Mouse (Mus musculus): Measurements from ENCODE around the gene Vps16. TPM values are rescaled to one million over a fixed set of nuclear protein-coding genes. Genes with fewer than 3 reads are reported as not detected.

The Vps16 gene
- polyA plus RNA-seq, 1 experiment from 2014 or later = 106 TPM

GRCm38 (mm10) chr2:130451086-130451726 lies 27.1 kb downstream of the Vps16 start:
- 63% methylated on average over 14 of the region's 14 CpGs for WGBS
- no peaks in the 10 kb centered on the region for H3K9me3 ChIP-seq
- no peaks in the 10 kb centered on the region for H3K36me3 ChIP-seq
- H3K4me2 ChIP-seq = peak overlapping the region; percentile 84
- no peaks in the 10 kb centered on the region; the same call in 1 of the 2 replicates for H3K27me3 ChIP-seq
- no peak overlapping the region for H3K27ac ChIP-seq
- peak overlapping the region; percentile 93 for H3K4me3 ChIP-seq
- no peak overlapping the region for H3K9ac ChIP-seq
- ATAC-seq (ENCODE audit: insufficient number of reproducible peaks, low FRiP score, low TSS enrichment, low read depth) = no peak
- peaks cover 24% of the 10 kb centered on the region for H3K4me1 ChIP-seq

DNA sequence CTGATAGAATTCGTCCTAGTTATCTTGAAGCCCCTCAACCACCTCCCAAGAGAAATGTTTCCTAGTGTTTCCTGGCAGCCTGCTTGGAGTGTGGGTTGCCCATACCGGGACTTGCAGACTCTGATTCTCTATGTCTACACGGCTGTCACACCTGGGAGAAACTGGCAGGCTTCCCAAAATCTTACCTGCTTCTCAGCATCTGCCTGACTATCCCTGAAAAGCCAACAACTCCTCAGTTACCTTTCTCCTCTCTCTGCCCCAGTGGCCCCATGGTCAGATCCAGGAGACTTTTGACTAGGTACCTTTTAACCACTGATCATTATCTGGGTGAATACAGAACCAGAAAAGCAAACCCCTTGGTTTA lies 27.6 kb downstream of the Vps16 start:
- no peak overlapping the region for H3K9ac ChIP-seq
- H3K4me3 ChIP-seq = peak overlapping the region; percentile 93; the same call in 1 of the 2 replicates
- 58% methylated on average over 3 of the region's 3 CpGs for WGBS

DNA sequence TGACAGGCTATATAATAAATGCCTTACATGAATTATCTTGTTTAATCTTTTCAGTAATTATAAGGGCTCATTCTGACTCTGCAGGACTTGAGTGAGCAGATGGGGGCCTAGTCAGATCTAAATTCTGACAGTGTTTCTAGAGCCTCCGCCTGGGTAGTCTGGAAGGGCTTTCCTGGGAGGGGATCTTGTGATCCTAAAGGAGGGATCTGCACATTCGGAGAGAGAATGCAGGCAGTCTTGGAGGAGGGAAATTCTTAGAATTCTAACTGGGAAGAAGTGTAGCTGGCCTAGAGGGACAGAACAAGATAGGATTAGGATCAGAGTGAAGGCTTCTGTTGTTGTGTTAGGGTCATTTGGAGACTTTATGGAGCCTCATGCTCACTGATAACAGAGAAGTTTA lies 28.1 kb downstream of the Vps16 start:
- H3K9ac ChIP-seq = no peak overlapping the region
- no peak overlapping the region for H3K4me3 ChIP-seq
- H3K4me1 ChIP-seq = peaks cover 24% of the 10 kb centered on the region
- no peaks in the 10 kb centered on the region for H3K36me3 ChIP-seq
- H3K27ac ChIP-seq = no peak overlapping the region
- no peak for ATAC-seq (ENCODE audit: insufficient number of reproducible peaks, low FRiP score, low TSS enrichment, low read depth)
- H3K27me3 ChIP-seq = no peaks in the 10 kb centered on the region; the same call in 1 of the 2 replicates
- no peak overlapping the region for H3K4me2 ChIP-seq
- H3K9me3 ChIP-seq = no peaks in the 10 kb centered on the region
- 51% methylated on average over 2 of the region's 2 CpGs for WGBS

More for the DNA sequence above, 27.6 kb downstream of the Vps16 start:
- no peak overlapping the region for H3K27ac ChIP-seq
- H3K4me1 ChIP-seq = peaks cover 24% of the 10 kb centered on the region
- no peaks in the 10 kb centered on the region for H3K9me3 ChIP-seq
- no peak for ATAC-seq (ENCODE audit: insufficient number of reproducible peaks, low FRiP score, low TSS enrichment, low read depth)
- H3K27me3 ChIP-seq = no peaks in the 10 kb centered on the region; the same call in 1 of the 2 replicates
- H3K4me2 ChIP-seq = peak overlapping the region; percentile 84
- no peaks in the 10 kb centered on the region for H3K36me3 ChIP-seq

DNA sequence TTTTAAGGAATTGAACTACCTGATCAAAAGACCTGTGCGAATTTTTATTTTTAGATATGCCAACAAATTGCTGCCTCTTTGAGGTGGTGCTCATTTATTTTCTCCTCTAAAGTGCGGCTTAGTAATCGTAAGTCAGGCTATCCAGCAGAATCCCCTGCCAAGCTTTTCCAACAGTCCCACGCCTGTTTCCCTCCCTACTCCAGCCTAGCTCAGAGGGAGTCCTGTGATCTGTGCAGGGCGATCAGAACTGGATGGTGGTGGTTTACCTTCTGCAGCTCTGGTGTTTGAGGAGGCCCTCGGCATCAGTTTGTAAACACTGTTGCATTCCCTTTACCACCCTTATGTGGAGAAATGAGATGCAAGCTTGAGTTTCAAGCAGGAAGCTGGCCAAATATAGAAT lies 29.3 kb downstream of the Vps16 start:
- no peak for ATAC-seq (ENCODE audit: insufficient number of reproducible peaks, low FRiP score, low TSS enrichment, low read depth)
- Histone ChIP-seq H3K4me1 (peaks cover 24% of the 10 kb centered on the region), H3K9ac (no peak overlapping the region), H3K27ac (0 out of 2 replicates have a peak overlapping the region, but pooled peaks have one; percentile 22), H3K9me3 (no peaks in the 10 kb centered on the region), H3K27me3 (no peaks in the 10 kb centered on the region; the same call in 1 of the 2 replicates), H3K36me3 (no peaks in the 10 kb centered on the region), H3K4me3 (no peak overlapping the region), H3K4me2 (no peak overlapping the region)
- WGBS = 58% methylated on average over 6 of the region's 6 CpGs

DNA sequence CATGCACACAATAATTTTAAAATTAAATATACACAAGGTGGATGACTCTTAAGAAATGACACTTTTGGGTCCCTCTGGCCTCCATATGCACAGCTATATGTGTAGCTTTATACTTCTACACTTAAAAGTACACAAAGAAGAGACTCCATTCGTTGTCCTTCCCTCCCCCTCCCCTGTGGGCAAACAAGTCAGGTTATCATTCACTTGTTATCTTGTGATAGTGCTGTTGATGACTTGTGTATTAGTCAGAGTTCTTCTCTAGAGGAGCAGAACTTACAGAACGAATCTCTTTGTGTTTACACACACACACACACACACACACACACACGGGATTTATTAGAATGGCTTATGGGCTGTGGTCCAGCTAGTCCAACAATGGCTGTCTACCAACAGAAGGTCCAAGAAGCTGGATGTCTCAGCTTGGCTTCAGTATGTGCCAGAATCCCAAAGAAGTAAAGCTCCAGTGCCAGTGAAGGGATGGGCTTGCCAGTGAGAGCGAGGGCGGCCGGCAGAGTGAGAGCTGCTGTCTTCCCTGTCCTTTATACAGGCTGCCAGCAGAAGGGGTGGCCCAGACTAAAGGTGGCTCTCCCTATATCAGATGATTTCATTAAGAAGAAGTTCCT lies 30.7 kb downstream of the Vps16 start:
- peaks cover 16% of the 10 kb centered on the region for H3K4me1 ChIP-seq
- H3K4me3 ChIP-seq = no peak overlapping the region
- no peaks in the 10 kb centered on the region for H3K9me3 ChIP-seq
- no peak overlapping the region for H3K9ac ChIP-seq
- H3K36me3 ChIP-seq = no peaks in the 10 kb centered on the region
- no peak overlapping the region for H3K4me2 ChIP-seq
- WGBS = 80% methylated on average over 6 of the region's 6 CpGs
- ATAC-seq (ENCODE audit: insufficient number of reproducible peaks, low FRiP score, low TSS enrichment, low read depth) = no peak
- no peaks in the 10 kb centered on the region for H3K27me3 ChIP-seq
- H3K27ac ChIP-seq = no peak overlapping the region

GRCm38 (mm10) chr2:130457871-130458270 lies 33.7 kb downstream of the Vps16 start:
- Histone ChIP-seq H3K4me2 (no peak overlapping the region), H3K4me1 (0 out of 2 replicates have a peak, but pooled peaks cover 1% of the 10 kb centered on the region), H3K27me3 (no peaks in the 10 kb centered on the region), H3K27ac (no peak overlapping the region), H3K9me3 (no peaks in the 10 kb centered on the region), H3K9ac (no peak overlapping the region), H3K4me3 (no peak overlapping the region), H3K36me3 (no peaks in the 10 kb centered on the region)
- no peak for ATAC-seq (ENCODE audit: insufficient number of reproducible peaks, low FRiP score, low TSS enrichment, low read depth)
- WGBS = 86% methylated on average over 3 of the region's 3 CpGs

DNA sequence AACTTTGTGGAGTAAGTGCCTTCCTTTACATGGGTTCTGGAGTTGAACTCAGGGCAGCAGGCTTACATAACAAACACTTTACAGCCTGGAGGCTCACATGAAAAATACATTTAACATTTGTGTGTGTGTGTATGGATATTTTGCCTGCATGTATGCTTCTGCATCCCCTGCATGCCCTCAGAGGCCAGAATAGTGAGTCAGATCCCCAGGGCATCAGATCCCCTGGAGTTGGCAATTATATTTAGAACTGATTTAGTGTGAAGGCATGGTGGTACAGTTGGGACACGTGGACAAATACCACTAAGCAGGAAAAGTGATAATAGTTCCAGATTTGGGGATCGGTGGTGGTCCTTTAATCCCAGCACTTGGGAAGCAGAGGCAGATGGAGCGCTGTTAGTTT lies 35.4 kb downstream of the Vps16 start:
- H3K27ac ChIP-seq = no peak overlapping the region
- 88% methylated on average over 3 of the region's 3 CpGs for WGBS
- H3K4me3 ChIP-seq = no peak overlapping the region
- no peak overlapping the region for H3K9ac ChIP-seq
- H3K36me3 ChIP-seq = 0 out of 2 replicates have a peak, but pooled peaks cover 3% of the 10 kb centered on the region
- no peak for ATAC-seq (ENCODE audit: insufficient number of reproducible peaks, low FRiP score, low TSS enrichment, low read depth)
- H3K9me3 ChIP-seq = no peaks in the 10 kb centered on the region
- no peak overlapping the region for H3K4me2 ChIP-seq
- no peaks in the 10 kb centered on the region for H3K27me3 ChIP-seq
- H3K4me1 ChIP-seq = no peaks in the 10 kb centered on the region

DNA sequence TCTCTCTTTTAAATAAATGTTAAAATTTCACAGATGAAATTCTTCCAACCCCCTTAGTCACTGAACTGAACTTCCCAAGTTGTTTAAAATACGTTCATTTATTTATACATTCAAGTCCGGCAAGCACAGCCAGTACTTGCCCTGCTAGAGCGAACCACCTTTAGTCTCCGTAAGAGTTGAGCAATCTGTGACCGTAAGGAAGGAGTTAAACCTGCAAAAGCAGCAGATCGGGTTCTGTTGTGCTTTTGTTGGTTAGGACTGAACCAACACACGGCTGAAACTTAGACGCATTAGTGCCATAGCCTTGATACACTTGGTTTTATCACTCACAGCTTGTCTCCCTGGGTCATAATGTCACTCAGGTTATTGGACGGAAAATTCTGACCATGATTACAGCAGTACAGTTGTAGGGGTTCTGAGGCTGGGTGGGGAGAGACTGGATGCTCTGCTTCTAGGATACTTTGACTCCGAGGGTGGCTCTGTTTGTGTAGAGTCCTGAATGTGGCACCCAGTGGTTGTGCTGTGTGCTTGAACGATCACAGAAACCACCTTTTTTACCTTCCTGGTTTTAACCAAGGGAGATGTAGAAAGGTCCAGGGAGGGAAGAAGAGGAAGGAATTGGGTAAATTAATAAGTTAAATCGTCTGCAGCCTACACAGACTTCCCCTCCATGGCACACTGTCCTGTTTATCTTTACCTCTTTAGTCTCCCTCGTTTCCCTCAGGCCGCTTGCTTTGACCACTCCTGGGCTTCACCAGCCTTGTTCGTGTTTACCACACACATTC lies 37.3 kb downstream of the Vps16 start:
- H3K4me1 ChIP-seq = no peaks in the 10 kb centered on the region
- H3K9me3 ChIP-seq = no peaks in the 10 kb centered on the region
- 0 out of 2 replicates have a peak, but pooled peaks cover 3% of the 10 kb centered on the region for H3K36me3 ChIP-seq
- WGBS = 57% methylated on average over 15 of the region's 15 CpGs
- ATAC-seq (ENCODE audit: insufficient number of reproducible peaks, low FRiP score, low TSS enrichment, low read depth) = no peak
- H3K4me3 ChIP-seq = no peak overlapping the region
- H3K27me3 ChIP-seq = no peaks in the 10 kb centered on the region
- H3K27ac ChIP-seq = no peak overlapping the region
- H3K4me2 ChIP-seq = no peak overlapping the region
- H3K9ac ChIP-seq = no peak overlapping the region

DNA sequence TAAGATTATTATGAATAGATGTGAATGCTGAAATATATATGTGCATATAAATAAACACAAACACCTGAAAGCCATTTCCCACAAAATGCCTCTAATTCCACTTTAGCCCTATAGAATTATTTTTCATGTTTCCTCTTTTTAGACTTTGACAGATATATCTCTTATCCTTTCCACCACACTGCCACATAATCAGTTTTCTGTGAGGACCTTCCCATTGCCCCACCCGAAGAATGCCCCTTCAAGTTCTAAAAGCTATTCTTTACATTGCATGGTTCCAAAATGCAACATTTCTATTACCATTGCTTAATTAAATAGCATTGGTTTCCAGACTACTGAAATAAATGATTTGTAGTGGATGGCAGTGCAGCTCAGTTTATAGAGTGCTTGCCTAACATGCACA lies 42.3 kb downstream of the Vps16 start:
- Histone ChIP-seq H3K27me3 (no peaks in the 10 kb centered on the region), H3K4me2 (no peak overlapping the region), H3K36me3 (0 out of 2 replicates have a peak, but pooled peaks cover 3% of the 10 kb centered on the region), H3K27ac (no peak overlapping the region), H3K9ac (no peak overlapping the region), H3K4me3 (no peak overlapping the region), H3K9me3 (no peaks in the 10 kb centered on the region), H3K4me1 (peaks cover 4% of the 10 kb centered on the region; the same call in 1 of the 2 replicates)
- ATAC-seq (ENCODE audit: insufficient number of reproducible peaks, low FRiP score, low TSS enrichment, low read depth) = no peak
- WGBS = 91% methylated on average over 1 of the region's 1 CpGs

DNA sequence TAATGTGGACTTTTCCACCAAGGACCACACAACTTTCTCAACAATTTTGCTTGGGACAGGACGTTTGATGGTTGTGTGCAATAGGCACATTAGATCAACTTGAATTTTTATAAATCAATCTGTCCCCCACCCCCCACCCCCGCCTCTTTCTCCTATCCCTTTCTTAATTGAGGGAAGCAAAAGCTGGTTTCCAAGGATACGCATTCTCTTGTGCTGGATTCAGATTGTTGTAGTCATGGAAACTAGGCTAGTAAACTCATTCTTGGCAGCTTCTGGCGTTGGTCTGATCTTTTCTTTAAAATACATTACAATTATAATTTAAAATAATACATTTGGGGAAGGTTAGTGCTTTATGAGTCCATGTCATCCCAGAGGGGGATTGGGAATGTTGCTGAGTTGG lies 45.2 kb downstream of the Vps16 start:
- peaks cover 4% of the 10 kb centered on the region; the same call in 1 of the 2 replicates for H3K4me1 ChIP-seq
- no peak overlapping the region for H3K27ac ChIP-seq
- no peak overlapping the region for H3K4me2 ChIP-seq
- no peak overlapping the region for H3K4me3 ChIP-seq
- no peaks in the 10 kb centered on the region for H3K36me3 ChIP-seq
- no peak for ATAC-seq (ENCODE audit: insufficient number of reproducible peaks, low FRiP score, low TSS enrichment, low read depth)
- H3K9me3 ChIP-seq = no peaks in the 10 kb centered on the region
- no peaks in the 10 kb centered on the region for H3K27me3 ChIP-seq
- WGBS = 51% methylated on average over 4 of the region's 4 CpGs
- H3K9ac ChIP-seq = no peak overlapping the region

DNA sequence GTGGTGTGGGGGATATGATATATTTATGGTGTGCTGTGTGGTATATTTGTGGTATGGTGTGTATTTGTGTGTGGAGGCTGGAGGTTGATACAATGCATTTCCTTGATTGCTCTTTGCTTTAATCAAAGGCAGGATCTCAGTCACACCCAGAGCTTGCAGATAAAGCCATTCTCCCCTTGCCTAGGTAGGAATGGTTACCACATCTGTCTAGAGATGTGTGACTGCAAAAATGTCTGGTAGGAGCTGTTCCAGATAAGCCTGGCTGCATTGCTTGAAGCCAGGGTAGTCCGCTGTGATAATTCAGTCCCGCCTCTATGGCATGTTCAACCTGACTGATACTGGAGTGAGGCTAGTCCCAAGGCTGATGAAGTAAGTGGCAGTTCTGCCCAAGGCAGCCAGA lies 45.8 kb downstream of the Vps16 start:
- Histone ChIP-seq H3K27me3 (no peaks in the 10 kb centered on the region), H3K4me3 (no peak overlapping the region), H3K9me3 (no peaks in the 10 kb centered on the region), H3K4me2 (no peak overlapping the region), H3K36me3 (no peaks in the 10 kb centered on the region), H3K4me1 (peaks cover 5% of the 10 kb centered on the region; the same call in 1 of the 2 replicates), H3K9ac (no peak overlapping the region), H3K27ac (no peak overlapping the region)
- no peak for ATAC-seq (ENCODE audit: insufficient number of reproducible peaks, low FRiP score, low TSS enrichment, low read depth)
- 84% methylated on average over 2 of the region's 2 CpGs for WGBS
